Mouse (Mus musculus): Measurements from ENCODE around the gene Tead1. TPM values are rescaled to one million over a fixed set of nuclear protein-coding genes. Genes with fewer than 3 reads are reported as not detected.

Gene Tead1
- polyA plus RNA-seq, 1 experiment from 2014 or later, result 3.2 TPM

DNA sequence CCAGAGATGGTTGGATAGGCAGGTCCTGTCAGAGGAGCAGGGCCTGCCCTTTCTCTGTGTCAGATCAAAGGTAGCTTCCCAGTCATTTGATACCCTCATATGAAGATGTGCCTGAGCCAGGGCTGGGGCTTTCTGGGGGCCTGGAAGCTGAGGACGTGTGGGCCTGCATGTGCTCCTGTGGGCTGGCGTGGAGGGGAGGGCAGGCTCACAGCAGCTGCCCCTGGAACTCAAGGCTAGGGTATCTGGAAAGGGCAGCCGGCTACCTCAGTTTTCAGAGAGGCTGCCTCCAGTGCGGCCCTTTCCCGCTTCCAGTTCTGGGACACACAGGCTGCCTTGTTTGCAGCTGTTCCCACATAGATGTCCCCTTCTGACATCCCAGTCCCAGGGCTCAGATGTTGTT is 96.7 kb downstream of the Tead1 start:
- DNase-seq (ENCODE audit: low spot score), result no peak

DNA sequence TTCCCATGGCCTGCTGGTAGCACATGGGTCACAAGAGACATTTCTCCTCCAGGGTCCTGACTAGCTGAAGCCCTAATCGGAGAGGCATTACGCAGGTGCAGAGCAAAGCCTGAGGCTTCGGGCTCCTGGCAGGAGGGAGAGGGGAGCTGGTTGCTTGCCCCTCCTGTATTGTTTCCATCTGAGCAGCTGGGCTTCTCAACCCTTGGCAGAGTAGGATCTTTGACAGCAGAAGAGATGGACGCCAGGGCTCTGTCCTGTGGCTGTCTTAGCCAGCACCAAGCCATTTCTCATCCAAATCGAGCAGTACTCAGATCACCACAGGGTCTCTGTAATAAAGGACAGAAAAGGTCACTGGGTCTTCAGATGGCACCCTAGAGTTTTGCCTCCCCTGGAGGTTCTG is 97.6 kb downstream of the Tead1 start:
- no peak for DNase-seq (ENCODE audit: low spot score)

DNA sequence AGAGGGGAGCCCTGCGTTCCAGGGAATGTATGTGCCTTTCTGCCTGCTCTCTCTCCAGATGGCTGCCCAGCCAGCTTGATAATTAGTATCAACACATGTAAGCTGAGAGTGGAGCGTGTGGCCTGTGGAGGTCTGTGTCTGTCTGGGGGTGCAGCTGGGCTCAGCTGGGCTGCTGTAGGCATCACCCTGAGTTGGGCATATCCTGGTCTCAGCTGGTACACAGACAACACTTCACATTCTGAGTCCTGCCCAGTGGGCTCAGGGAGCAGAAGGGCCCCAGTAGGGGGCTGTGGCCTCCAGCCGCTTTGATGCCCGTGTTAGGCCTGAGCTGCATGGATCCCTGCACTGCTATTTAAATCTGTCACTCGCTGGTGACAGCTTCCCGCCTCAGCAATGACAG is 100.5 kb downstream of the Tead1 start:
- DNase-seq (ENCODE audit: low spot score), result no peak

DNA sequence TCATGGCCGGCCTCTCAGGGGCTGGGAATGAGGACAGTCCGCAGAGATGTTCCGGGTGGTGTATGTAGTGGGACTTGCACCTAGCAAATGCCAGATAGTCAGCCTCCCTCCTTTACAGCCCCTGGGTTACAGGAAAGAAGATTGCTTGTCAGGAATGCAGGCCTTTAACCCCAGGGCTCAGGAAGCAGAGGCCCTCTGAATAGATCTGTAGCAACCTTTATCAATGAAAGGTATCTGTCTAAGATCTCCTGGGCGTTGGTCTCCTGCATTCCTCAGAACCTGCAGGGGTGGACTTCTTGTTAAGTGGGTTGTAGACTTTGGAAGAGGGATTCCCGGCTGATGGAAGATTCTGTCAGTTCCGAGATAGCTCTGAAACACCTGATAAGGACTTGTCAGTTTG is 101.8 kb downstream of the Tead1 start:
- no peak for DNase-seq (ENCODE audit: low spot score)

DNA sequence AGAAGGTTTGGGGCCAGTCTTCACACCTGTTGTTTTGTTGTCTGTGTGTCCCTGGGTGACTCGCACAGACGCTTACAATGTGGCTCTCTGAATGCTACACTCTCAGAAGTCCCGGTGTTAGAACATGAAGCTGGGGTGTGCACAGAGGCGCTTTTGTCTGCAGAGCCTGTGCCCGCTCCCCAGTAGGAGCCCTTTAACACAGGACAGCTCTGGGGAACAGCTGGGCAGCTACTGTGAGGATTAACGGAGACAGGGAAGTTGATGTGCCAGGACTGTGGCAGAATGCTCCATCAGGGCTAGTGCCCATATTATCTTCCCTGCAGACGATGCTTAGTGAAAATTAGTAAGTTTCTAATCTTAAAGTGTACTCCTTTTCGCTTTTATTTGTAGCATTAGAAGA is 102.9 kb downstream of the Tead1 start:
- no peak for DNase-seq (ENCODE audit: low spot score)

DNA sequence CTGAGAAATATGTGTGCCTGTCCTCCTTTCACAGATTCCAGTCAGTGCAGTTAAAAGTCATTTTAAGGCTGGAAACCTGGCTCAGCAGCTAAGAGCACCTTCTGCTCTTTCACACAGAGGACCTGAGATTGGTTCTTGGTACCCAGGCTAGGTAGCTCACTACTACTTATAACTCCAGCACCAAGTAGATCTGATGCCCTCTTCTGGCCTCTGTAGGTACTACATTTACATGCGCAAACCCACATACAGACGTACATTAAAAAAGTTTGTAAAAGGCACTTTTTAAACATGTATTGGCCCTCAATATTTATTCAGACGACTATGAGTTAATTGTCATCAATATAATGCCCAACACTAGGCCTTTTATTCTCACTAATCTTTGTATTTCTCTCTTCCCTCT is 105.2 kb downstream of the Tead1 start:
- DNase-seq (ENCODE audit: low spot score), result no peak

DNA sequence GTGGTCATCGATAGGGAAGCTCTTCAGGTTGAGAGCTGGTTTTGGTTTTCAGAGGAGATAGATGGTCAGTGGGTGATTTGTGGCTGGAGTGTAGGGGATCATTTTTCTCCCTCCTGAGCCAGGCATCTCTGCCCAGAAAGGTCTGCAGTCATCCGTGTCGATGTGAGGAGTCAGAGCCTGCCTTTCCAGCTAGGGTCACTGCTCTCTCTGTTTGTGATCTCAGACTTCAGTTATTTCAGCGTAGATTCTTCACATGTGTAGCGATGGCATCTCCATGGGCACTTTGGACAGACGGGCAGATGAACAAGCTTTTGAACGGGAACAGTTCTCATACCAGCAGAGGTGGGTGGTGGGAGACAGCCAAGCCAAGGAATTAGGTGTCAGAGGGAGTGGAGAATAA is 106.2 kb downstream of the Tead1 start:
- no peak for DNase-seq (ENCODE audit: low spot score)

DNA sequence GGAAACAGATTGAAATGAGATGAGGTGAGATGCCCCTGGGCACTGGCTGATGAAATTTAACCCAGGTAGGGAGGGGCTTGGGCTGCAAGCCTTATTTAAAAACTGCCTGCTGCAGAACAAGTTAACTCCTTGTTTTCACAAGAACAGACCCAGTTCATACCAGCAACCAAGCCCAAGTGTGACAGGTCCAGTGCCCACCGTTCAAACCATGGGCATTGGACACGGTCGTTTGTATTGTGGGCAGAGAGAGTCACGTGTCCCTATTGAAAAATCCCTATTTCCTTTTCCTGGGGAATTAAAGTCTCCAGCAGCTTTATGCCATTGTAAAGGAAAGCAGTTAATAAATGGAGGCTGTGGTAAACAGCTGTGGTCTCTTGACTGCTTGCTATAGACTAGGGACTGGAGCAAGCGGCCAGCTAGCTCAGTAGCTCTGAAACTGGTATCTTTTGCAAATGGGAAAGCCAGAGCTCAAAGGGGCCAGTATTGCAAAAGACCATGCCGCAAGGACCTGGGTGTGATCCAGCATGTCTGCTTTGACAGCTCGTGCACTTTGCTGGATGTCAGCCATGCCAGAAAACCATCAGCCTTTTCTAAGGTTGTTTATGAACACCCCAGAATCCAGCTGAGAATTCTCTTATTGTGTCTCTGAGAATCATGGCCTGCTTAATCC is 107.6 kb downstream of the Tead1 start:
- no peak for DNase-seq (ENCODE audit: low spot score)

DNA sequence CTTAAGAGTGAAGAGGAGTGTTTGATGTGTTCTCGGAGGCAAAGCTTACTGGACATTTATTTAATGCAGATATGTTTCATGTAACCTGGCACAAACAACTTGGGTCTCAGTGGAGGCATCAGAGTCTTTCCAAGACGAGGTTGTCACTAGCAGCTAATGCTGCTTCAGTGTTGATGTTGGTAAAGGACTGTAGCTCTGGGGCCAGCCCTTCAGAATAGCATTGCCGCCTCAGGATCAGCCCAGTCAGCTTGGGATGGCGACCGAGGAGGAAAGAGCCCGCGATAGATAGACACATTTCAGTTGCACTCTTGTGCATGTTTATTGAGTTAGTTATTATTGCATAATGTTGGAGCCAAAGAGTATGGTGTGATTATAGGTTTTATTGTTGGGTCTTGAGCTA is 108.2 kb downstream of the Tead1 start:
- no peak for DNase-seq (ENCODE audit: low spot score)

DNA sequence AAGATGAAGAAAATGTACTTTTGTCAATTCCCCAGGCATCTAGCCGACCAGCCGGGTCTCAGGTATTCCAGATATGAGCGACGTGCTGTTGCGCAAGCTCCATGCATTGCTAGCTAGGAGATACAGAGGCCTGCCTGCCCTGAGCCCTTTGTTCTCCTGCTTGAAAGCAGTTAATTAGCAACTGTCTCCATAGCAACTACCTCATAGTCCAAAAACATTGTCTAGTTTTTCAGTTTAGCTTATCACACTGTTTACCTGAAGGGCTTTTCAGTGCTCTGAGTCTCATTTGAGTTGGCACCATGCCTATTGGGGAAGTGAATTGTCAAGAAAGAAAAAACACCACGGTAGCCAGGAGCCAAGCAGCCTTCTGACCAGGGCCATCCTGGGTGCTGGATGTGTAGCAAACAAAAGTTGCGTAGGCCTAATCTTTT is 109.2 kb downstream of the Tead1 start:
- no peak for DNase-seq (ENCODE audit: low spot score)

DNA sequence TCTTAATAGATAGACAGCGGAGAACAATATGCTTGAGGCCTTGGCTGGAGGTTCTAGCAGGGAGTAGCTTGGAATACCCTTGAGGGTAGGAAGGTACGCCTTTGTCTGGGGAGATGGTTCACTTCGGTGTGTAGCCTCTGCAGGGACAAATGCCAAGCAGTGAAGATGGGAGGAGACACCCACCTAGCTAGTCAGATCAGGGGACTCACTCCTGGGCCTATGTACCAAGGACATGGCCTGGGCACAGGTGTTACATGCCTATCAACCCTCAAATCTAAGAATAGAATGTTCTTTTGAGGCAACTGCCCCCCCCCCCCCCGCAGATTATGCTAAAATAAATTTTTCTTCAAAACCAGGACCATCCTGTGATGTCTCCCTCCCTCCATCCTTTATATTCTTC is 110.6 kb downstream of the Tead1 start:
- no peak for DNase-seq (ENCODE audit: low spot score)

DNA sequence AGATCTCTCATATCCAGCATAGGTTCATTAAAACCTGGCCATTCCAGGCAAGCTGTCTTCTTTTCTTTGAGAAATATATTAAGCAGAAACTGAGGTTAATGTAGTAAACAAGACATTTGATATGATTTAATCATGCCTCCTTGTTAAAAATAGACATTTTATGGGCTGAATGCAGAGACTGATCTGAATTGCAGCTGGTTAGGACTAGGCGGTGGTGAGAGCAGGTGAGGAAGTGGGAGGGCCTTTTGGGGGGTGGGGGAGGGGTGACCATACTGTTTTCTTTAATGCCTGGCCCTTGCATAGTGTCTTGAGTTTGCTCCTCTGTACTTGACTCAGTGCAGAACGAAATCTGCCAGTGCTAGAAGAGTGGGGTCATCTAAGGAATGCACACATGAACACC is 111.2 kb downstream of the Tead1 start:
- no peak for DNase-seq (ENCODE audit: low spot score)

DNA sequence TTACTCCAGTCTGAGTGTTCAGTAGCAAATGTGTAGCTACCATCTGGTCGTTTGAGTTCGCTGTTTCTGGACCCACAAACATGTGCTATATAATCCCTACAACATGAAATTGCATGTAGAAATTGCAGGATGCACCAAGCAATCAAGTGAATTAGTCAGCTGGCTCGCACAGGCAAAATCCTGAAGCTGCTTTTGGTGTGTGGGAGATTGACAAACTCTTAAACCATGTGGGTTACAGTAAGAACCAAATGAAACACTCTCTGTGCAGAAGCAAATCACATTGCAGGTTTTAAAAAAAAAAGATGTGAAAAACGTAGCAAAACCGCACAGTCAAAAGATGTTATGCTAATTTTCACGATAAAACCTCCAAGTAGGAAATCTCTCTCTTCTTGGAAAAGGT is 113.6 kb downstream of the Tead1 start:
- no peak for DNase-seq (ENCODE audit: low spot score)

DNA sequence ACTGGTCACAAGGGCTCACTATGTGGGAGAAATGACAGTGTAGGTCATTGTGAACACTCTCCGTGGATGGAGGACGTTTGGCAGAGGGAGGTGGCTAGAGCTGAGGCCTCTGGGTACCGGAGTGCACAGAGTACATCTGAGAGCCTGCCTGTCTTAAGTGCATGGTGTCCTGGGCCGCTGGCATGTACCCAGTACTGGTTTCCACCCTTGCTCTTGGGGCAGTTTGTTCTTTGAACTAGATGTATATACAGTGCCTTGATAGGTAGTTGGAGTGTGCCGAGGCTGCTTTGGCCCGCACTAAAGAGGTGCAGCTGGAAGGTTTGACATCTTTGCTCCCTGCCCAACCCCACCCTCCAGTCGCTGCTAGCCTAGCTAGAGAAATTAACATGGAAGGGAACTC is 114.8 kb downstream of the Tead1 start:
- DNase-seq (ENCODE audit: low spot score), result no peak

DNA sequence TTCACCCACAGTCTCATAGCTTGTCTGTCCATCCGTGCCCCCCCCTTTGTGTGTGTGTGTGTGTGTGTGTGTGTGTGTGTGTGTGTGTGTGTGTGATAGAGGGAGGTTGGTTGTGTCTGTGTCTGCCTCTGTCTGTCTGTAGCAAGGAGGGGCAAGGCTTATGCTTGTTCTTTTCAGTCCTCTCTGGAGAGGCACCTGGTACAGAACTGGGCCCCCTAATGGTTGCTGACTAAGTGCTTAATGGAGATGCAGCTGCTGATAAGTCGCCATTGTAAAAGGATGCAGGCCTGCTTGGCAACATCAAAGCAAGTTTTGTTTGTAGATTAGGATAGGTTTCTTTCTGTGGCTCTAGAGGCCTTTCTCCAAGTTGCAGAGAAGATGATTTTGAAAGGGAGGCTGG is 115.4 kb downstream of the Tead1 start:
- no peak for DNase-seq (ENCODE audit: low spot score)

DNA sequence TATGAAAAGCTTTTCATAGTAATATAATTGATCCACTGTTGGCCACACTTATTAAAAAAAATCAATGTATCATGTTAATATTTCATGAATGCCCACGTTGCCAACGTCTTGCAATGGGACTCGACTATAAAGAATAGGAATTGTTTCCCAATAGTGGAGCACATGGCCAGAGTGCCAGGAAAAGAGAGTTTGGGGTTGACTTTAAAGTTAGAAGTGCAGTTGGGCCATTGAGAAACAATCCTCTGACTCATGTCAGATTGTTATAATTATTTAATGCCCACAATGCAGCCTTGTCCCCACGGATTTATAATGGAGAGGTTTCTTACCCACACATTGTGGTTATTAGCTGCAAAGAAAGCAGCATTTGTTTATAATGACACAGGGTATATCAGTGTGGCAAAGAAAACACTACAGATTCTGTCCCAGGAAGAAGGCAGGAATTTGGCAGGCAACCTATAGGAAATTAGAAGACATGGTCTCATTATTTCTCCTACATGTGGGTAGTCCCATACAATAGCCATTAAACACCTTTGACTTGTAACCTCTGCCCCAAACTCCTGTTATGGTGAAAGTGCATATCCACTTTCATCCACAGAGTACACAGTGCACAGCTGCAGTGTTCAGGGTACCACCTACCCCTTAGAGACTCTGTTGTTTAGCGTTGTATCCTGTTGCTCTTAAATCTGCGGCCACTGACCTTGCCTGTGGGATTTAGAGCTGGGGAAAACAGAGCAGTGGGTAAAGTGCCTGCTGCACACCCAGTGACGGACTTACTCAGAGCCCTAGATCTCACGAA is 118.6 kb downstream of the Tead1 start:
- no peak for DNase-seq (ENCODE audit: low spot score)

DNA sequence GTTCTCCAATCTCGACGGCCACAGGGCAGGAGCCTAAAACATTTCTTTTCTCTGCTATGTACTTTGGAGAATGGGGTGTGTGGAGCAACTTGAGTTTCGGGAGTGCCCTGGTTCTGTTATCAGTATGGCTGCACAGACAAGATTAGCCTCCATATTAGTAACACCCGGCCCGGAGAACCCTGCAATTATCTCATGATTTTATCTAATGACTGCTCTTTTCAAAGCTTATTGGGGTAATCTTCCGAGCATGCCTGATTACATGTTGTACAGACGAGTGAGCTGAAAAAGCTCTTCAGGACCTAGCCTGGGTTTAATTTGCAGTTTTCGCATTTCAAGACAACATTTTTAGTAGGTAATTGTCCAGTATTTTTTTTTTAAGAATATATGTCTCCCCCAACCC is 122.6 kb downstream of the Tead1 start:
- DNase-seq (ENCODE audit: low spot score), result no peak

DNA sequence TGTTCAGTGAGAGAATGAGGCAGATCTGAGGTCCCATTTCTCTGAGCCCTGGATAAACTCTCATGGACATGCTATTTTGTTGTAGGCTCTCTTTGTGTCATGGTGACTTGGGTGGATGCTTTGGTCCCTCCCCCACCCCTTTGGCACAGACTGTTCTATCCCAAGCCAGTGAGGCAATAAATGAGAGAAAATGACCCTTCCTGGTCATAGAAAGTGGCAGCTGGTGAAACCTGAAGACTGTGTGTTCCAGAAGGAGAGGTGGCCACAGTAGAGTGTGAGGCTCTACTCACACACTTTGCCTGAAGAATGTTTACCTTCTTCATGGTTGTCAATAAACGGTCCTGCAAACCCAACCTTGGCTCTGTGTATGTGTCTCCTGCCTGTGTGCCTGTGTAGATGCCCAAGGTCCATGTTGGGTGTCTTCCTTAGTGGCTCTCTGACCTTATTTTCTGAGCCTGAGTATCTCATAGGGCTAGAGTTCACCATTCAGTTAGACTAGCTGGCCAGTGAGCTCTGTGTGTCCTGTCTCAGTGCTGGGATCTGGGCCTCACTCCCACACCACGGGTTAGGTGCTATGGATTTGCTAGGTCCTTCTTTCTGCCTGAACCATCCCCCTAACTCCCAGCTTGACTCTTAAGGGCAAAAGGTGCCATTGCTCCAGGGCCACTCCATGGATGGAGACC is 127.7 kb downstream of the Tead1 start:
- DNase-seq (ENCODE audit: low spot score), result no peak

DNA sequence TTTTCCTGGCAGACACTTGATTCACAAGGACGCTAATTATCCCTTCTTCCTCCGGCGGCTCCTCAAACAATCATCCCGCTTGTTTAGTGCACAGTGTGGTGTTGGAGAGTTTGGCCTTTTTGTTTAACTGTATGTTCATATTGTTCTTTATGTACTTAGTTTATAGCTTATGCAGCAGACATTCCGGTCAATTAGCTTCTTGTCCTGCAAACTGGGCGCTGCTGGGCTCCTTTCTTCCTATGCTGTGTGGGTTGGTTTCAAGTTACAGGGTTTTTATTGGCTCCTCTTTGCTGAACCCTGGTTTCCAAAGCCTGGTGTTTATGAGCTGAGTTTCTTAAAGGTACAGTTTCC is 128.3 kb downstream of the Tead1 start:
- no peak for DNase-seq (ENCODE audit: low spot score)

DNA sequence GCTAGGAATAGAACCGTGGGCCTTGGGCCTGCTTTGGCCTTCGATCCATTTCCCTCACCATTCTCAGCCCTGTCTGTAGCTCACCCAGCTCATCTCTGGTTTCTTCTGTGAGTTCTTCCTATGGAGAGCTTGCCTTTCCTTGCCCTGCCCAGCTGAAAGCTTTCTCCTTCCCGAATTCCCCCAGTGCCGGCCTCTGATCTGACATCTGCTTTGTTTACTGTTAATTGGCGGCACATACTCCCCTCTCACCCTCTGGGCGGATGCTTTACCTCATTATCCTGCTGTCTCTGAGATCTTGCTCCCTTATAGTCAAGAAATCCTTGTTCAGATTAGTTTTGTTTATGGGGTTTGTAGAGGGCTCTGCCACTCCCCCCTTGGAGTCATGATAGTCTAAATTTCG is 131.6 kb downstream of the Tead1 start:
- no peak for DNase-seq (ENCODE audit: low spot score)

DNA sequence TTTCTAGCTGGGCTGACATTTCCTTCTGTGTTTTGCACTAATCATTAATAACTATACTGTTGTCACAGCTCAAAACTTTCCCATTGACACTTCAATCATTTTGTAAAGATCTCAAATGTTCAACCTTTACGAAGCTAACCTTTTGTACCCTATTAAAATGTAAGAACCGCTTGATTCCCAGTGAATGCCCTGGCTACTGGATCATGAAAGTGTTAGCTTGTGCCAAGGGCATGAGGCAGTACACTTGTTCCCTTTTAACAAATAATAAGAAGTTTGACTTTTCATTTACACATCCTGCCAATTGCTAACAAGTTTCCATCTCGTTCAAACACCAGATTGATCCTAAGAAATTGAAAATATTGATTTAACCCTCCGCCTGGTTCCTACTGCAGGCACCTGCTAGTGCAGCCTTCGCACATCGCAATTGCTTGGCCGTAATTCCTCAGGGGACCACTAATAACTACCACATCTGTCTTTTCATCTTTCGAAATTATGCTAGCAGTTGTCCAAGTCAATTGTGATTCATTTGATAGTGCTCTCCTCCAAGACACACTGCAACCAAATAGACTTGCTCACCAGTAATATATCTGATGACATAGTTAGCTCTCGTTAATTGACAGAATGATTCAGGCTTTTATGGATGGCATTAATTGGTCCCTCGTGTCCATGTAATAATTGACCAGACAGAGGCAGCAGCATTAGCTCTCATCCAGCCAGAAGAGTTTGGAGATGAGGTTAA is 133.1 kb downstream of the Tead1 start:
- DNase-seq (ENCODE audit: low spot score), result no peak

DNA sequence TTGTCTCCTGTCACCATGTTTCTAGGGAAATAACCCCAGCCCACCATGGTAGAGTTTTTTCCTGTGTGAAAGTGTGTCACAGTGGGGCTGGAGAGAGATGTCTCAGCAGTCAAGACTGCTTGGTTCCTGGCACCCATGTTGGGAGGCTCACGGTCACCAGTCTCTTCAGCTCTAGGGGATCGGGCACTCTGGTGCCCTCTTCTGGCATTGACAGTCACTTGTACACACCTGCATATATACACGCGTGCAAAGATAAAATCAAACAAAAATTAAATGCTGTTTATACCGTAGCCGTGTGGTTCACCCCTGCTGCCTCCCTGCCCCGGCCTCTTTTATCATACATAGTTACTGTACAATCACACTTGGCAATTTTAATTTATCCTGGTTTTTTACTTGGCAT is 134.0 kb downstream of the Tead1 start:
- no peak for DNase-seq (ENCODE audit: low spot score)
